Mouse (Mus musculus): ENCODE data around the gene Tuba1c. TPM values are rescaled to one million over a fixed set of nuclear protein-coding genes. Genes with fewer than 3 reads are reported as not detected.

Tuba1c gene
- total and polyA plus RNA-seq, 2 experiments from 2014 or later, result 24.2 to 58.3 TPM

DNA sequence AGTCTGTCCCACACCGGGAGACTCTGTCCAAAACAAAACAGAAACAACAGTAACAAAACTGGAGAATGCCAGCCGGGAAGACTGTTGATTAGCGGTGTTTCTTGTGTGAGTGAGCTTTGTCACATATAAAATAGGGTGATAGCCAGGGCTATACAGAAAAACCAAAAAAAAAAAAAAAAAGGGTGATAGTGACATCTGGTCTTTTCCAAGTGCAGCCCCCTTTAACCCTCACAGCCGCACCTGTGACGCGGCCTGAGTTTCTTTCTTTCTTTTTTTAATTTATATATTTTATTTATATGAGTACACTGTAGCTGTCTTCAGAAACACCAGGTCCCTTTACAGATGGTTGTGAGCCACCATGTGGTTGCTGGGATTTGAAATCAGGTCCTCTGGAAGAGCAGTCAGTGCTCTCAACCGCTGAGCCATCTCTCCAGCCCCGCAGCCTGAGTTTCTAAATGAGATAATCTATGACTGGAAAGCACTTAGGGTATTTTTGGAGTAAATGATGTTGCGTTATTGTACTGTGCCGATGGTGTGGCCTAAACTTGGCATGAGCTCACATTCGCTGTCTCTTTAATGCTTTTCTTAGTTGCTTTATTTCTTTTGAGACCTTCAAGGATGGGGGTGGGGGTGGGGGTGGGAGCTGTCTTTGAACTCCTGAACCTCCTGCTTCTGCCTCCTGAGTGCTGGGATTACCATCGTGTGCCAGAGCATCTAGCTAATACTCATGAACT, 43.5 kb upstream of the Tuba1c start:
- ATAC-seq (no peak), DNase-seq (ENCODE audit: low spot score) (no peak)
- peak overlapping the region; percentile 81 for H3K4me2 ChIP-seq (ENCODE audit: low read depth, low read length)
- WGBS, result 8% methylated on average over 12 of the region's 12 CpGs
- H3K9ac ChIP-seq (replicated peaks; ENCODE audit: low read length), result peak overlapping the region; percentile 81
- H3K27ac ChIP-seq, result peak overlapping the region; percentile 99
- H3K4me1 ChIP-seq (ENCODE audit: insufficient read depth, low read length), result peaks cover 37% of the 10 kb centered on the region
- H3K4me3 ChIP-seq (ENCODE audit: low read length), result peak overlapping the region; percentile 44
- H3K27me3 ChIP-seq (ENCODE audit: insufficient read depth, low read length), result no peaks in the 10 kb centered on the region
- H3K36me3 ChIP-seq (ENCODE audit: insufficient read depth, low read length), result no peaks in the 10 kb centered on the region
- no peaks in the 10 kb centered on the region for H3K9me3 ChIP-seq (ENCODE audit: low read length)
- peak; percentile 12; the same call in 1 of the 2 replicates for TF ChIP-seq CTCF (IDR thresholded peaks at IDR 0.05; ENCODE audit: low read depth)

DNA sequence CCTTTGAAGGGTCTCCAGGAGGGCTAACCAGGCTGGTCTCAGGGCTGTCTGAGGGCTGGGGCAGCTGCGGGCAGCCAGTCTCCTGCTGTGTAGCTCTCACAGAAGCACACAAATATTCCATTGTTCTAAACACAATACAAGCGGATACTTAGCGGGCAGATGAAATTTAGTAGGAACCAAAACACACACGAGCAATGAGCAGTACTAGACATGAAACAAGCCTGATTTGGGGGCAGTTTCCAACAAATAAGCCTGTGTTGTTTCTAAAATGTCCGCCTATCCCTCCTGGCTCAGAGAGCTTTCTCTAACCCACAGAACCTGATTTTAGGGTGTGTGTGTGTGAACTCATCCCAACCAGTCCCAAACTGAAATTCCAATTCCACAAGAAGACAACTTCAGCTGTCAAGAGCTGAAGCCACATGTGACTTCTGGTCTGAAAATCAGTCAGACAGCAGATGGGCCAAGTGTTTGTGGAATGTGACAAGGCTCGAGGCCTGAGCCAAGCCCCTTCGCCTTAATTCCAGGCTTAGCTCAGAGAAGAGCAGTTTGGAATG, 42.5 kb upstream of the Tuba1c start:
- Histone ChIP-seq H3K4me1 (ENCODE audit: insufficient read depth, low read length) (peaks cover 47% of the 10 kb centered on the region), H3K27me3 (ENCODE audit: insufficient read depth, low read length) (no peaks in the 10 kb centered on the region), H3K27ac (peak overlapping the region; percentile 99), H3K36me3 (ENCODE audit: insufficient read depth, low read length) (no peaks in the 10 kb centered on the region), H3K4me2 (ENCODE audit: low read depth, low read length) (peak overlapping the region; percentile 81), H3K4me3 (ENCODE audit: low read length) (peak overlapping the region; percentile 44), H3K9ac (replicated peaks; ENCODE audit: low read length) (peak overlapping the region; percentile 81), H3K9me3 (ENCODE audit: low read length) (no peaks in the 10 kb centered on the region)
- WGBS, result 2% methylated on average over 7 of the region's 7 CpGs
- no peak for TF ChIP-seq CTCF (IDR thresholded peaks at IDR 0.05; ENCODE audit: low read depth)
- peak; percentile 76 for DNase-seq (ENCODE audit: low spot score)
- ATAC-seq, result no peak; the same call in 1 of the 2 replicates

DNA sequence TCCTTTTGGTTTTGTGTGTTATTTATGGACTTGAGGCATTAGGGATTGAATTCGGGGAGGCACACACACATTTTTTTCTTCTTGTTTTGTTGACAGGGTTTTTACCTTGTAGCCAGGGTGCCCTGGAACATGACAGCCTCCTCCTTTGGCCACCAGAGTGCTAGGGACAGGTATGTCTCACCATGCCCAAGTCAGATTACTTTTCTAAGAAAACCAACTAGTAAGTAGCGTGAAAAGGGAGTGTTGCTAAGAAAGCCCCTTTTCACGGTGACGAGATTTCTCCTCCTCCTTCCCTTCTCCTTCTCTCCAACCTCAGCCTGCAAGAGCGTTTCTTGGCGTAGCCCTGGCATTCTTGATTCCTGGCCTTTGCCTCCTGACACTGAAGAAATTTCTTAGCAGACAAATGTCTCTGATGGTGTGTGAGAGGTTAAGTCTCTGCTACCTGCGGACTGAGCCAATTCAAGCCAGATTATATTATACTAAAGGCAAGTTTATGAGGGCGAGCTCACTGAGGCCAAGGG, 42.0 kb upstream of the Tuba1c start:
- ATAC-seq (no peak), DNase-seq (ENCODE audit: low spot score) (no peak)
- Histone ChIP-seq H3K4me1 (ENCODE audit: insufficient read depth, low read length) (peaks cover 44% of the 10 kb centered on the region), H3K27me3 (ENCODE audit: insufficient read depth, low read length) (no peaks in the 10 kb centered on the region), H3K27ac (peak overlapping the region; percentile 99), H3K9me3 (ENCODE audit: low read length) (no peaks in the 10 kb centered on the region), H3K4me3 (ENCODE audit: low read length) (0 out of 2 replicates have a peak overlapping the region, but pooled peaks have one; percentile 3), H3K4me2 (ENCODE audit: low read depth, low read length) (peak overlapping the region; percentile 81), H3K9ac (replicated peaks; ENCODE audit: low read length) (peak overlapping the region; percentile 81; the same call in 1 of the 2 replicates), H3K36me3 (ENCODE audit: insufficient read depth, low read length) (no peaks in the 10 kb centered on the region)
- TF ChIP-seq CTCF (IDR thresholded peaks at IDR 0.05; ENCODE audit: low read depth), result no peak
- WGBS, result 24% methylated on average over 8 of the region's 8 CpGs

DNA sequence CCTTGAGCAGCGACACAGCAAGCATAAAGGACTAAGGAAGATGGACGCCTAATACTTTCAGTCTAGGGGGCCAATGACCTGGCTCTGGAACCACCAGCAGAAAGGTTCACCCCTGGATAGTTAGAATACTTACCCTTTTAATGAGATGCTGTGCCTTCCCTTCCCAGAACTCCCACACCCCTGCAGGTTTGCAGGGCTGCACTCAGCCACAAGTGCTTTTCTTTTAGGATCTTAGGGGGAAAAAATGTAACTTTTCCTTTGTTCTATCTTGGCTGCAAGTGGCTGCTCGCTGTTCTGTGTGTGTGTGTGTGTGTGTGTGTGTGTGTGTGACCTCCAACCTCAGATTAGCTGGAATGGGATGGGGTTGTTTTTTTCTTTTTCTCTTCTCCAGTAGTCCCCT, 40.9 kb upstream of the Tuba1c start:
- no peak for TF ChIP-seq CTCF (IDR thresholded peaks at IDR 0.05; ENCODE audit: low read depth)
- H3K4me3 ChIP-seq (ENCODE audit: low read length), result no peak overlapping the region
- H3K9me3 ChIP-seq (ENCODE audit: low read length), result no peaks in the 10 kb centered on the region
- no peaks in the 10 kb centered on the region for H3K27me3 ChIP-seq (ENCODE audit: insufficient read depth, low read length)
- no peaks in the 10 kb centered on the region for H3K36me3 ChIP-seq (ENCODE audit: insufficient read depth, low read length)
- H3K4me1 ChIP-seq (ENCODE audit: insufficient read depth, low read length), result peaks cover 41% of the 10 kb centered on the region
- ATAC-seq (no peak), DNase-seq (ENCODE audit: low spot score) (no peak)
- H3K9ac ChIP-seq (replicated peaks; ENCODE audit: low read length), result no peak overlapping the region
- H3K4me2 ChIP-seq (ENCODE audit: low read depth, low read length), result peak overlapping the region; percentile 81; the same call in 1 of the 2 replicates
- H3K27ac ChIP-seq, result peak overlapping the region; percentile 99
- WGBS, result 48% methylated on average over 3 of the region's 3 CpGs

DNA sequence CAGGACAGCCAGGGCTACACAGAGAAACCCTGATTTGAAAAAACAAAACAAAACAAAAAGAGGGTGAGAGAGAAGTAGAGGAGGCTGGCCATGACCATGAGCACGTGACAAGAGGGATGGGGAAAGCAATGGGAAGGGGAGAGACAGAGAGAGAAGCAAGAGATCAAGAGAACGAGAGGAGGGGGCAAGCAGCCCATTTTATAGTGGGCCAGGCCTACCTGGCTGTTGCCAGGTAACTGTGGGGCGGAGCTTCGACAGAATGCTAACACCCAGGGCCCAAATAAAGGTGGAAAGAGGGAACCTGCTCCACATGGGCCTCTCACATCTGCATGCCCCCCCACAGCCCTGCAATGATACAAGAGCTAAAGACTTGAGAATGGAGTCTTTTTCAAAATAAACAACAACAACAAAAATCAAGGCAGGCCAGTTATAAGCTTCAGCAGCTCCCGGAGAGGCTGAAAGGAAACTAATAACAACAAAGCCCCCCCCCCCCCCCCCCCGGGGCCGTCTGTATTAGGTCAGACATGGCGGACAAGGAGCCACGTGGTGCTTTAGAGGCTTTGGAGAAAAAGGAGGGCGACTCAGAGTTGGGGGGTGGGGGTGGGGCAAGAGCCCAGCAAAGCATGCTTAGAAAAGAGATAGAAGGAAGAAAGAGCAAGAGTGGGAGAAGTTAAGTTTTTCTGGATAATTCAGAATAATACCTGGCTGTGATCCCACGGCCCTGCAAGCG, 39.8 kb upstream of the Tuba1c start:
- no peaks in the 10 kb centered on the region for H3K9me3 ChIP-seq (ENCODE audit: low read length)
- H3K27ac ChIP-seq, result peak overlapping the region; percentile 88
- ATAC-seq, result no peak
- peaks cover 41% of the 10 kb centered on the region for H3K4me1 ChIP-seq (ENCODE audit: insufficient read depth, low read length)
- no peak overlapping the region; the same call in 1 of the 2 replicates for H3K4me3 ChIP-seq (ENCODE audit: low read length)
- no peak for DNase-seq (ENCODE audit: low spot score)
- peak overlapping the region; percentile 61 for H3K9ac ChIP-seq (replicated peaks; ENCODE audit: low read length)
- peak overlapping the region; percentile 60 for H3K4me2 ChIP-seq (ENCODE audit: low read depth, low read length)
- no peaks in the 10 kb centered on the region for H3K27me3 ChIP-seq (ENCODE audit: insufficient read depth, low read length)
- no peaks in the 10 kb centered on the region for H3K36me3 ChIP-seq (ENCODE audit: insufficient read depth, low read length)
- TF ChIP-seq CTCF (IDR thresholded peaks at IDR 0.05; ENCODE audit: low read depth), result no peak
- WGBS, result 19% methylated on average over 9 of the region's 12 CpGs

DNA sequence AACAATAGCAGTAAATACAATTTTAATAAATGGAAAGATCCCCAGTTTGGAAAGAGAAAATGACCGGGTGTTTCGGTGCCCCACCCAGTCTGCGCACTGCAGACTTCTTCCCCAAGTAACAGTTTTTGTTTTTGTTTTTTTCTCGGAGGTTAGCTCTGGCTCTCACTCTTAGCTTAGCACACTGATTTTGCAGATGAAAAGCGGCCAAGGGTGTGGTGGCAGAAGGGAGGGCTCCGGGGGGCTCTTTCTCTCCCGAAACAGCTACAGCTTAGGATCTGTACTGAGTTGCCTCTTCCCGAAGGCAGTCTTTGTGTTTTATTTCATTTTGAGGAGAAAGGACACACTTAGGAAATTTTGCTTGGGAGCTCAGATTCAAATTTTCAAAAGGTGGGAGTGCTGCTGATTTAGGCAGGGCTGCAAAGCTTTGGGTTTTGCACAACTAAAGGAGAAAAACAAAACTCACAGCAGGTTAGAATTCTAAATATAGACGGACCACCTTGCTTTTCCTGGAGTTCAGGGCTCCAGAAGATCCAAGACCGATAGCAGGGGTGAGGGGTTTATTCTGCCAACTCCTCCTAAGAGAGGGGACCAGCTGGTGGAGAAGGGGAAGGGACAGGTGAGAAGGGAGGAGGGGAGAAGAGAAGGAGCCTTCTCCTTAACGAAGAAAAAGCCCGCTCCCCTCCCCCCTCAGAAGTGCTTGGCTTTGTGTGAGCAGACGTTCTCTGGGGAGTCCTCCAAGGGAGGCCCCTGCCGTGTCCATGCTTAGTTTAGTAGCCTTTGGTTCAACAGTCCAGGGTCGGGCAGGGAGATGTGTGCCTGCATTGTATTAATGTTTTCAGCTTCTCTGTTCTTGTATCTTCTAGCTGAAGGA, 38.8 kb upstream of the Tuba1c start:
- no peak for TF ChIP-seq CTCF (IDR thresholded peaks at IDR 0.05; ENCODE audit: low read depth)
- no peak for ATAC-seq
- peak overlapping the region; percentile 61 for H3K9ac ChIP-seq (replicated peaks; ENCODE audit: low read length)
- peak overlapping the region; percentile 60 for H3K4me2 ChIP-seq (ENCODE audit: low read depth, low read length)
- no peaks in the 10 kb centered on the region for H3K27me3 ChIP-seq (ENCODE audit: insufficient read depth, low read length)
- H3K4me3 ChIP-seq (ENCODE audit: low read length), result peak overlapping the region; percentile 18
- WGBS, result 6% methylated on average over 15 of the region's 15 CpGs
- no peak for DNase-seq (ENCODE audit: low spot score)
- H3K27ac ChIP-seq, result peak overlapping the region; percentile 88
- no peaks in the 10 kb centered on the region for H3K9me3 ChIP-seq (ENCODE audit: low read length)
- no peaks in the 10 kb centered on the region for H3K36me3 ChIP-seq (ENCODE audit: insufficient read depth, low read length)
- peaks cover 41% of the 10 kb centered on the region for H3K4me1 ChIP-seq (ENCODE audit: insufficient read depth, low read length)

Data from hindbrain, postnatal 0 days (tissue).